ENCODE assay signal across 8 mouse cellular contexts in genomic region chr1:57376806-57377205, GRCm38 (mm10). TPM values are rescaled to one million over a fixed set of nuclear protein-coding genes. Genes with fewer than 3 reads are reported as not detected.
DNase-seq lines count a peak whose midpoint lies in the region; ATAC-seq and TF ChIP-seq lines count a peak whose summit lies in the region.

No protein-coding gene starts in this region.

- H3K9ac ChIP-seq in lung, embryonic 14.5 days, result peak overlapping the region; percentile 47
- no peak overlapping the region; the same call in 1 of the 2 replicates for H3K9ac ChIP-seq in embryonic facial prominence, embryonic 14.5 days (ENCODE audit: low read depth, low read length)
- no peak overlapping the region; the same call in 1 of the 2 replicates for H3K9ac ChIP-seq in limb, embryonic 11.5 days (ENCODE audit: low read length)
- H3K9ac ChIP-seq in neural tube, embryonic 13.5 days, result 0 out of 2 replicates have a peak overlapping the region, but pooled peaks have one; percentile 97

- H3K27me3 ChIP-seq in lung, embryonic 14.5 days (ENCODE audit: insufficient read depth, low read length), result no peaks in the 10 kb centered on the region
- H3K27me3 ChIP-seq in embryonic facial prominence, embryonic 14.5 days (replicated peaks; ENCODE audit: control insufficient read depth, insufficient read depth, low read length), result no peaks in the 10 kb centered on the region
- no peaks in the 10 kb centered on the region for H3K27me3 ChIP-seq in limb, embryonic 11.5 days (ENCODE audit: control insufficient read depth, insufficient read depth, low read length)
- no peaks in the 10 kb centered on the region for H3K27me3 ChIP-seq in neural tube, embryonic 13.5 days

- DNase-seq in lung, embryonic 14.5 days, result no peak
- DNase-seq in lung, postnatal 36 days, result no peak
- DNase-seq in embryonic facial prominence, embryonic 14.5 days (ENCODE audit: low spot score), result no peak
- DNase-seq in limb, embryonic 11.5 days (ENCODE audit: low spot score), result no peak
- DNase-seq in Muller cell, postnatal 12 days (ENCODE audit: inconsistent ontology term), result no peak
- no peak for DNase-seq in urinary bladder, adult 18-20 months (ENCODE audit: low spot score in 2 of 2)
- DNase-seq in adrenal gland, postnatal 10 days, result no peak

- H3K4me3 ChIP-seq in lung, embryonic 14.5 days (ENCODE audit: low read depth, low read length), result peak overlapping the region; percentile 83
- peak overlapping the region; percentile 90 for H3K4me3 ChIP-seq in embryonic facial prominence, embryonic 14.5 days (ENCODE audit: low read depth, low read length)
- H3K4me3 ChIP-seq in limb, embryonic 11.5 days (ENCODE audit: low read depth, low read length), result peak overlapping the region; percentile 89
- H3K4me3 ChIP-seq in neural tube, embryonic 13.5 days, result peak overlapping the region; percentile 95; the same call in 1 of the 2 replicates

- ATAC-seq in lung, embryonic 14.5 days (ENCODE audit: insufficient read depth), result no peak
- ATAC-seq in embryonic facial prominence, embryonic 14.5 days (ENCODE audit: low read depth), result no peak
- no peak for ATAC-seq in limb, embryonic 11.5 days (ENCODE audit: insufficient number of reproducible peaks, low FRiP score, low TSS enrichment, low read depth)
- ATAC-seq in neural tube, embryonic 13.5 days (ENCODE audit: low read depth), result no peak

- WGBS in lung, embryonic 14.5 days, result 56% methylated on average over 6 of the region's 6 CpGs
- 62% methylated on average over 6 of the region's 6 CpGs for WGBS in embryonic facial prominence, embryonic 14.5 days
- WGBS in limb, embryonic 11.5 days, result 66% methylated on average over 6 of the region's 6 CpGs
- WGBS in neural tube, embryonic 13.5 days, result 68% methylated on average over 6 of the region's 6 CpGs

- no peaks in the 10 kb centered on the region for H3K4me1 ChIP-seq in lung, embryonic 14.5 days (ENCODE audit: insufficient read depth)
- H3K4me1 ChIP-seq in embryonic facial prominence, embryonic 14.5 days (ENCODE audit: control insufficient read depth, insufficient read depth, low read length), result peaks cover 6% of the 10 kb centered on the region; the same call in 1 of the 2 replicates
- H3K4me1 ChIP-seq in limb, embryonic 11.5 days (ENCODE audit: control insufficient read depth, insufficient read depth, low read length), result no peaks in the 10 kb centered on the region; the same call in 1 of the 2 replicates
- peaks cover 18% of the 10 kb centered on the region for H3K4me1 ChIP-seq in neural tube, embryonic 13.5 days (replicated peaks)

- H3K4me2 ChIP-seq in lung, embryonic 14.5 days, result peak overlapping the region; percentile 90
- H3K4me2 ChIP-seq in embryonic facial prominence, embryonic 14.5 days (ENCODE audit: low read depth, low read length), result peak overlapping the region; percentile 95
- peak overlapping the region; percentile 40; the same call in 1 of the 2 replicates for H3K4me2 ChIP-seq in limb, embryonic 11.5 days (ENCODE audit: low read depth, severe bottlenecking)
- H3K4me2 ChIP-seq in neural tube, embryonic 13.5 days, result peak overlapping the region; percentile 91

- TF ChIP-seq CTCF in lung, embryonic 14.5 days (IDR thresholded peaks at IDR 0.05; ENCODE audit: low read depth), result no peak

- H3K36me3 ChIP-seq in lung, embryonic 14.5 days (ENCODE audit: insufficient read depth), result no peaks in the 10 kb centered on the region
- H3K36me3 ChIP-seq in embryonic facial prominence, embryonic 14.5 days (ENCODE audit: control insufficient read depth, insufficient read depth, low read length), result no peaks in the 10 kb centered on the region
- no peaks in the 10 kb centered on the region for H3K36me3 ChIP-seq in limb, embryonic 11.5 days (ENCODE audit: control insufficient read depth, insufficient read depth, low read length)
- H3K36me3 ChIP-seq in neural tube, embryonic 13.5 days, result no peaks in the 10 kb centered on the region

- H3K9me3 ChIP-seq in lung, embryonic 14.5 days (ENCODE audit: low read depth, low read length), result no peaks in the 10 kb centered on the region
- H3K9me3 ChIP-seq in embryonic facial prominence, embryonic 14.5 days (ENCODE audit: control insufficient read depth, low read length), result no peaks in the 10 kb centered on the region
- H3K9me3 ChIP-seq in limb, embryonic 11.5 days (ENCODE audit: control insufficient read depth, low read length), result no peaks in the 10 kb centered on the region
- no peaks in the 10 kb centered on the region for H3K9me3 ChIP-seq in neural tube, embryonic 13.5 days

- H3K27ac ChIP-seq in lung, embryonic 14.5 days (ENCODE audit: low read depth), result 0 out of 2 replicates have a peak overlapping the region, but pooled peaks have one; percentile 18
- H3K27ac ChIP-seq in embryonic facial prominence, embryonic 14.5 days (replicated peaks; ENCODE audit: low read depth, low read length), result no peak overlapping the region
- H3K27ac ChIP-seq in limb, embryonic 11.5 days (replicated peaks; ENCODE audit: low read depth, low read length), result no peak overlapping the region
- no peak overlapping the region for H3K27ac ChIP-seq in neural tube, embryonic 13.5 days (replicated peaks)

RNA-seq across cellular contexts. Expression of gene 1700066M21Rik, which starts 0.6 kb away (rescaled TPM):
- 15.8 and 16.5 TPM in 2 replicates for polyA plus RNA-seq in lung, embryonic 14.5 days (2014; fragmentation: Nextera tagmentation; extraction: Ambion mirVana)
- 19.3 and 20.9 TPM in 2 replicates for polyA plus RNA-seq in embryonic facial prominence, embryonic 14.5 days (2014; fragmentation: Nextera tagmentation; extraction: Ambion mirVana)
- polyA plus RNA-seq in limb, embryonic 11.5 days (2014; fragmentation: Nextera tagmentation; extraction: Ambion mirVana), result 12.7 and 13.6 TPM in 2 replicates
- 16.0 and 16.1 TPM in 2 replicates for polyA plus RNA-seq in neural tube, embryonic 13.5 days (2015; fragmentation: Nextera tagmentation; extraction: Ambion mirVana)
- 1 to 10 TPM; 5.6 to 7.1 TPM for total RNA-seq in adrenal gland, postnatal 10 days (2021)

RNA-seq across cellular contexts. Expression of gene Maip1, which starts 29.3 kb away (rescaled TPM):
- 17.5 and 18.3 TPM in 2 replicates for polyA plus RNA-seq in lung, embryonic 14.5 days (2014; fragmentation: Nextera tagmentation; extraction: Ambion mirVana)
- polyA plus RNA-seq in embryonic facial prominence, embryonic 14.5 days (2014; fragmentation: Nextera tagmentation; extraction: Ambion mirVana), result 16.0 and 16.8 TPM in 2 replicates
- 19.8 and 21.2 TPM in 2 replicates for polyA plus RNA-seq in limb, embryonic 11.5 days (2014; fragmentation: Nextera tagmentation; extraction: Ambion mirVana)
- 17.1 and 19.6 TPM in 2 replicates for polyA plus RNA-seq in neural tube, embryonic 13.5 days (2015; fragmentation: Nextera tagmentation; extraction: Ambion mirVana)
- 10 to 100 TPM; 13.8 to 14.9 TPM for total RNA-seq in adrenal gland, postnatal 10 days (2021)

RNA-seq across cellular contexts. Expression of gene Tyw5, which starts 30.1 kb away (rescaled TPM):
- polyA plus RNA-seq in lung, embryonic 14.5 days (2014; fragmentation: Nextera tagmentation; extraction: Ambion mirVana), result 27.3 and 30.2 TPM in 2 replicates
- polyA plus RNA-seq in embryonic facial prominence, embryonic 14.5 days (2014; fragmentation: Nextera tagmentation; extraction: Ambion mirVana), result 21.7 and 25.8 TPM in 2 replicates
- polyA plus RNA-seq in limb, embryonic 11.5 days (2014; fragmentation: Nextera tagmentation; extraction: Ambion mirVana), result 26.0 and 29.2 TPM in 2 replicates
- polyA plus RNA-seq in neural tube, embryonic 13.5 days (2015; fragmentation: Nextera tagmentation; extraction: Ambion mirVana), result 25.5 and 28.2 TPM in 2 replicates
- total RNA-seq in adrenal gland, postnatal 10 days (2021), result 10 to 100 TPM; 15.2 to 20.4 TPM

Comparison
In these comparisons a context has a peak if more than half of its experiments do, and no peak if none do; other contexts are left out.
1. H3K4me2 ChIP-seq: peak in every context shown above with its lines; median percentile 95 in embryonic facial prominence, embryonic 14.5 days; 91 in neural tube, embryonic 13.5 days; 90 in lung, embryonic 14.5 days; 40 in limb, embryonic 11.5 days.
2. H3K9ac ChIP-seq: peak in lung, embryonic 14.5 days (single experiment) and neural tube, embryonic 13.5 days (single experiment); none in embryonic facial prominence, embryonic 14.5 days (single experiment) and limb, embryonic 11.5 days (single experiment).
3. Peak in every context shown above with its lines, with median percentiles within 50 percentile points of each other: H3K4me3 ChIP-seq.